Mouse (Mus musculus): Measurements from ENCODE around the gene Six4.
"Not testable (repeated sequence)": the region's sequence is repeated elsewhere in the genome, so short reads cannot be mapped to it uniquely, and the experiment has no call there.

Gene Six4

DNA sequence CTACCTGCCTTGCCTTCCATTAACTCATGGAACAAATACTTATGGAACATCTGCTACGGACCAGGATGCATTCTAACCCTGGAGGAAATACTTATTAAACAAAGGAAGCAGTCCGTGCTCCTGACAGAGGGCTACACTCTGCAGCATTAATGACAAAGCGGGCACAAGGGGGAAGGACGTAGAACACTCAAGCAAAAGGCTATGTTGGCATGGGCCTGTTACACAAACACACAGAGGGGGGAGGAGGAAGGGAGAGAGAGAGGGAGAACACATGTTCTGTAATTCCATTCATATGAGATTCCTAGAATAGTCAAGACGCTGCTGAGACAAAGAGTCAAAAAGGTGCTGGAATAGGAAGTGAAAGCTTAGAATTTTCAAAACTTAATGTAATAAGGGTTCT is 24.8 kb downstream of the Six4 start:
- DNase-seq (ENCODE audit: low read depth, low spot score), result no peak

DNA sequence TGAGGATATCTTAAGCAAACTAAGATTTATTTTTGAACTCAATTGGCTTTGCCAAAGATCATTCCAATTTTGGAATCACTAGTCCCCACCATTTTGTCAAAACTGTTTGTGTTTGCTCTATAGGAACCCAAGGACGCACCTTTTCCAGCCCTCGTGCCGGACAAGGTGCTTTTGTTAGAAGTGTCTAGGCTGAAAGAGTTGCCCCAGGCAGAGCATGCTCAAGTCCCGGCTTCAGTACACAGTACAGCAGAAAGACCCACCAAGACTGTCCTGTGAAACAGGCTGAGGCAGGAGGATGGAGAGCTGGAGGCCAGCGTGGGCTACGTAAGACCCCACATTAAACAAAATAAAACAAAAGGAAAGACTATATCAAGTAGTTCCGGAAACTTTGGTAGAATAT is 26.2 kb downstream of the Six4 start:
- DNase-seq (ENCODE audit: low read depth, low spot score), result no peak

DNA sequence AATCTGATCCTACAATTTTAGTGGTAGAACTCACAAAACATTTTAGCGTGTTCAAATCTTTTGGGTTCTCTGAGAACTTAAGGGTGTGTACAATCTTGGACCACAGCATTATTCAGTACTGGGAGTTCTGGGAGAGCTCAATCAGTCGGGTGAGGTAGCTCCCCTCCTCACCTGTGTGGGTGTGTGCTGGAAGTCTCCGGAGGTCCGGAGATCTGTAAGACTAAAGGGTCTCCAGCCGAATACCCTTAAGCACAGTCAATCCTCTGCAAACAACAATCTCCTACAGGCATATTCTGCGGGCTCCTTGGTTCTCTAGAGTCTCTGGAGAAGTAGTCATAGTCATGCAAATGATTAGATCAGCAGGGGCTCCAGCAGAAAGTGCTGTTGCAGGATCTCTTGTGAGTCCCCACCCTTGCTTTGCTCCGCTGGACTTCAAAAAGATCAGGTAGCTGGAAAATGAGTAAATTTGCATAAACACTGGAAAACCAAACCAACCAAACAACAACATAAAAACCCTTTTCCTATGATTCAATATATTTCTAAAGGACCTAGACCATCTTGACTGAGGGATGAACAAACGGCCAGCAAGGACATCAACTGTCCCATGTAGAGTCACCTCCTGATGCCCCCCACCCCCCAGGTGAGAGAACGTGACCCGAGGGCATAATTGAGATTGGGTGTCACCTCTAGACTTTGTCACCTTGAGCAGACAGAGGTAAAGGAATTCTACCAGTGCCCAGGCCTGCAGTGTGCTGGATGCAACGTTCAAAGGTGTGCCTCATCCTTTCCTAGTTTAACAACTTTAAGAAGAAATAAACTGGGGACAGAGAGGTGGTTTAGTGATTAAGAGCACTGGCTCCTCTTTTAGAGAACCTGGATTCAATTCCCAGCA is 27.3 kb downstream of the Six4 start:
- DNase-seq (ENCODE audit: low read depth, low spot score), result no peak

DNA sequence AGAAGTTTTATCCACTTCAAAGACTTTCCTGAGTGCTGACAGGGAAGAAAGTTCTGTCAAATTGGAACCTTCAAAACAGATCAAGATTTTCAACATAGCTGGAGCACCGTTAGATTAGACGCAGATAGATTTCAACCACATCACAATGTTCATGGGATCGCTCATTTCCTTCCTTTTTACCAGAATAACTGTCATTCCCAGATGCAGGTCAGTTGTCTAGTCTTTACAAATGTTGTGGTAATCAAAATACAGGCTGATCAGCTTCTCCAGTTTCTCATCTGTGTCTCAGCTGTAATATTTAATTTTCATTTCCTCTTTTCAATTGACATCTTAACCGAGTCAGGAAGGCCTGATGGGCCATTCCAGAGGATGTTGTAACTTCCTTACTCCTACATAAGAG is 29.5 kb downstream of the Six4 start:
- no peak for DNase-seq (ENCODE audit: low read depth, low spot score)

DNA sequence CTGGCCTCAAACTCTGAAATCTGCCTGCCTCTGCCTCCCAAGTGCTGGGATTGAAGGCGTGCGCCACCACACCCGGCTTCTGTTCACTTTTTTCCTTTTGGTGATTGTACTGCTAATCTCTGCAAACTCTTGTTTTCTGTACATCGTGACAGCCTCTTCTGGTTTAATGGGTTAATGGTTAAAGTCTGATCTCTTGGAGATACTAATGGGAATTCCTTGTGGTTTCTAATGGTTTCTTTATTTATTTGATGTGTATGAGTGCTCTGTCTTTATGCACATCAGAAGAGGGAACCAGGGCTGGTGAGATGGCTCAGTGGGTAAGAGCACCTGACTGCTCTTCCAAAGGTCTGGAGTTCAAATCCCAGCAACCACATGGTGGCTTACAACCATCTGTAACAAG is 31.4 kb downstream of the Six4 start:
- DNase-seq (ENCODE audit: low read depth, low spot score), result not testable (repeated sequence)

DNA sequence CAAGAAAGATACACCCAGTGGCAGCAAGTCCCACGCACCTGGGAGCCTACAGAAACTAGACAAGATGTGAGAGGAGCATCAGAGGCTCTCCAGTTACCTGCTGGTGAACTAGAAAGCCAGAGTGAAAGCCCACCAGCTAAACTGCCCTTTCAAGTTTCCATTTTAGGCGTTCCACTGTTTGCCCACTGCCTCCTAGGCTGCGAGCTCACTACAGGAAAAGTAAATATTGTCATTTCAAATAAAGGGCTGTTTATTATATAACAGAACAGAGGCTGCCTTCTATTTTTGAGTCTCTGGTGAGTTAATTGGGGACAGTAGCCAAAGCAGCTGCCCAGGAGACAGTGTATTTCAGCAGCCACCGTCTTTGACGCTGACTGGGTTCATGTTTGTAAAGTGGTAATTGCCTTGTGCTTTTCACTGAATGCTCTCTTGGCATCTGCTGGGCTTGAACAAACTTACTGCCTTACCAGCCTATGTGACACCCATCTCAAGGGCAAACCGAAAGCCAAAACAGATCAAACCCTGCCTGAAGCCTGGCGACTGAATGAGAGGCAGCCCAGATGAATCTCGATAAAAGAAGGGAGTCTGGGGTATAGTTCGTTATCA is 52.3 kb downstream of the Six4 start:
- no peak for DNase-seq (ENCODE audit: low read depth, low spot score)

DNA sequence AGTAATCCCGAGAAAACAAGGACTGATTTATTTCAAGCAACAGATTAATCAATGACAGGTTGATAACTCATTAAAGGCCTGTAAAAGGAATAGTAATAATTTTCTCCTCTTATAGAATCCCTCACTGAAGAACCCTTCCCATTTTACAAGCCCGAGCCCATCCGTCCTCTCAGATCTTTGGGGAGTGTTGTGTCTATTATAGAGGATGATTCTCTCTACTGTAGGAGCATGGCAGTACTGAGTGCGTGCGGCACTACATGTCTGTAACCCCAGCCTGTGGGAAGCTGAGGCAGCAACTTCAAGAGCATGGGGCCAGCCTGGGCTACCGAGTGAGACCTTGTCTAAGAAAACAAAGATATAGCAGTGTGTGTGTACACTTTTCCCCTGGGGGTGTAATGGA is 55.8 kb downstream of the Six4 start:
- DNase-seq (ENCODE audit: low read depth, low spot score), result no peak

DNA sequence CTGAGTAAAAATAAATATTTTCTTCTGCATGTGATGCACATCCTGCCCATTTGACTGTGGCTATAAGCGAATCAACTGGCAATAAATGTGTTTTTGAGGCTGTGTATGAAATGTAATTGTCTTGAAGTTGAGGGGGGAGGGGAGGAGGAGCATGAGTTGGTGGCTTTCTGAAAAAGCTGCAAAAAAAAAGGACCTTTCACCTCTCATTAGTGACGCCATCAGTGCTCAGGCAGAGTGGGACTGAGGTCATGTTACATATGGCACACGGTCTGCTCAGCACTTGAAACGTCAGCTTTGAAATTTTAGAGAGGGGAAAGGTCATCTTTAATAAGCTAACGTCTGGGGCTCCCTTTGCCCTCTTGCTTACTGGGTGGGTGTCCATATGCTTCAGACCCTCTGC is 57.8 kb downstream of the Six4 start:
- no peak for DNase-seq (ENCODE audit: low read depth, low spot score)

DNA sequence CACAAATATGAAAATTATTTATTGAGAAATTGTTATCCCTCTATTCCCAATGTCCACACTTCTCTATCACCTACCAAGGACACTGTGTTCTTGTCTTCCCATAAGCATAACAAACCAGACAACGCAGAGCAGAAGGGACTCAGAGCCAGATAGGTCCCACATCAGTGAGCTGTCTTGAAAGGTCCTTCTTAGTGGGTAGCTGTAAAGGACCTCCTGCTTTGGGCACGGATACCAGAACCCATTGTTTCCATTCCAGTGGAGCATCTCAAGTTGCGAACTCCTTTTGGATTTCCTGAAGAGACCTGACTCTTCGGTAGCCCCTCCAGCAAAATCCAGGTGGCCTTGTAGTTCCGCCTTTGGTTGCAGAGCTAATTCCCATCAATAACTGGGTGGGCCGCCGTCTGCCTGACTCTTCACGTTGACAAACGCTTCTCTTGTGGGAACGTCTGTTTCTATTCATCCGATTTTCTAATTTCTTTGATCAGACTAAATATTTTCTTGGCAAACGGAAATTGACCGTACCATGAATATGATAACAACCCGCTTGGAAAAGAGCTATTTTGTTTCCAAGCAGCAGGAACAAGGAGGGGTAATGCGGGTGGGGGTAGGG is 58.6 kb downstream of the Six4 start:
- DNase-seq (ENCODE audit: low read depth, low spot score), result no peak

DNA sequence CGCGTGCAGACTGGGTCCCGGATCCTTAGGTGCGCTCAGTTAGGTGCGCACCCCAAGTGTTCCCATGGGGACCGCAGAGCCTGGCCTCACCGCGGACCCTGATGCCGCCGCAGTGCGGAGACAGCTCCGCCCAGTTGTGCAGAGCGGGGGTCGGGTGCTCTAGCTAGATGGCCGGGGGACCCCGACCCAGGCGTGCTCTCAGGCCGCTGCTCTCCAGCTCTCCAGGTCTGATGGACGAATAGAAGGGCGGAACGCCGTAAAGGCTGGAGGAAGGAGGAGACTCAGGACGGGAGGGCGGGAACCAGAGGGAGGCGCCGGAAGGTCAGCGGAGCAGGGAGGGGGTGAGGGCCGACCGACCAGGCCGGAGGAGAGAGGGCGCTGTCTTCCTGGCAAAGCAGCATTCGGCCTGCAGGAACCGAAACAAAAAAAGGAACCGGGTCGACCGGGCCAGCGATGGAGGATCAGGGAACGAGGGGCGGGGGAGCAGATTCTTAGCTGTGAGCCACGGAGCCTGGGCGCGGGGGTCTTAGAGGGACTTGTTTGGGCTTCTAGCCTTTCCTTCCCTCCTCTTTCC is 59.5 kb downstream of the Six4 start, which contains the start of gene Six1:
TSS of gene Six1 (minus strand) at position 220 of the 574 bp plus-strand sequence.
- no peak for DNase-seq (ENCODE audit: low read depth, low spot score)

DNA sequence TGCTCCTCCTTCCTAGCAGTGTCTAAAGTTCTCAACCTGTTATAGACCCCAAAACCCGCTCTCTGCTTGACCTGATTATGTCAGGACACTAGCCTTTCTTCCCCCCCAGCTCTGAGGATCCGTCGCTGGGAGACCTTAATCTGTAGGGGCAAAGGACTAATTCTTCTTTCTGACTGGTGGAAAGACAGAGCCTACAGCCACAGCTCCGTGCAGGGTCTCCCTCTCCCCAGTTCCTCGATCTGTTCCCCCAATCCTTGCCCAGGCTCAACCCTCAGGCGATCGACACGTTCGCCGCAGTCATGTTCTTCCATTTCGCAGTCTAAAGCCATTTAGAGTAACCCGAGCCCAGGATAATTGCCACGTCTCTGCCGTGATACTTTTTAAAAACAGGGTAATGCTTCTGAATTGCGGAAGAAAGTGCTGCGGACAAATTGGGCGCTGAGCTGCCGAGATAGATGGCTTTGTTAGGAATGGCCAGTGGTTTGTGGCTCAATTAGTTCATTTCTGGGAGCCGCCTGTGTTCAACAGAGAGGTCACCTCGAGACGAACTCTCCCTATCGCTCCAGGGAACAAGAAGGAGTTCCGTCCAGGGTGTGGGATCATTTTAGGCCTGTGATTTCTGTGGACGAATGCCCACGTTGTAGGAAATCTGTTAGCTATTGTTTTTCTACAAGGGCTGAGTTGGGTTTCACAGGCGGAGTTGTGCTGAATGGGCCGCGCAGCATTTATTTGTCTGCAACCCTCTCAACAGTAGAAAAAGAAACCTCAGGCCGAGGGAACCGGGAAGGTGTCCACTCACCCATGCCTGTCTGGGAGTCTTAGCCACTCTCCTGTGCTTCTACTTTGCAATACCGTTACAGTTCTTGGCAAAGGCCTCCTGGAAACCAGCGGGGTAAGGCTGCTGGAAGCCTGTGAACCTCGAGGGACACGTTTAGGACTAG is 60.3 kb downstream of the Six4 start:
- DNase-seq (ENCODE audit: low read depth, low spot score), result no peak

DNA sequence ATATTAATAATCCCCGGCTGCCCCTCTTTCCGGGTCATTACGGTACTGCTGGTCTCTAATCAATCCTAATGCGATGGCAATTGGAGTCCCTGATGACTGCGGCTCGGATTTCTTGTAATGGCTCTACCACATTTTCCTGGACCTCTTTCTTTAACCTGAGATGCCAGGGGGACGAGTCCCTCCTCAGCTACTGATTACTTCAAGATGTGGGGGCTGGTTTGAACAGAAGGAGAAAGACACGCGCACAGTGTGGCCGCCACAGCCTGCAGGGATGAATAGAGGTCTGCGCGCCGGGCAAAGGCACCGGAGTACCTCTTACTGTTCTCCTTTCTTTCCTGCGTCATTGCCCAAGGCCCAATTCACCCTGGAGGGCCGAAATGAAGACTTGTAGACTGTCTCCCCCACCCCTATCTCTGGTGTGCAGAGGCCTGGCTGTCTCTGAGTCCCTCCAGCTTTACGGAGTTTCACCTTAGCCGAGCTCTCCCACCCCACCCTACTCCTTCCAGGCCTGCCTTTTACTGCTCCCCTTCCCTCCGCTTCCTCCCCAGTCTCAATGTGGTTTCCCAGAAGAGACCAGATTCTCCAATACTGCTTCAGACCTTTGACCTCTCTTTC is 61.1 kb downstream of the Six4 start:
- DNase-seq (ENCODE audit: low read depth, low spot score), result no peak

DNA sequence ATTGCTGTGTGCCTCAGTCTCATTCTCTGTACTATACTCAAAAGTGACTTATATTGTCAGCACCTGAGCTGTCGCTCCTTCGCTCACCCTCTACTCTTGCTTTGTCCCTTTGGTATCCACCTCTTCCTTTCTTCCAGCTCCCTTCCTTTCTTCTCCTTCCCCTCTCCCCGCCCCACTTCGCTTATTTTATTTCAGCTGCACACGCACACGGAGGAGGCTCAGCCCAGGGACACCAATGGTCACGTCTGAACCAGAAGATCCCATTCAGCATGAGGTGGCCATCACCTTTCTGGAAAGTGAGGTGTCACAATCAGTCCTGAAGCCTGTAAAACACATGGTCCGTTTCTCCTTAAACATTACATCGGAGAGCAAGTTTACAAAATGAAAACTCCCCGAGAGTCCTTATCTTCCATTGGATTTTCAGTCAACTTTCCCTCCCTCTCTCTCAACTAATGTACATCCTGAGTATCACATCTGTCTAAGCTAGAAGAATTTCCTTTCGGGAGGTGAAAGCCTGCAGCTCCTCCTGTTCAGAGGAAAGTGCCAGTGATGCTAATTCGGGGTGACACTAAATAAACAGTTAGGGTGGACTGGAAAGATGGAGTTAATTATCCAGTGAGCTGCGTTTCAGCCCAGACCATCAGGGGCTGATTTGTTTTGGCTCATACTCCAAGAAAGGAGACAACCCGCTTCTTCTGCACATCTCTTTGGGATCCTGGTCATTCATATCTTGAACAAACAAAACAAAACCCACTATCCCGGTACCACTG is 62.3 kb downstream of the Six4 start:
- no peak for DNase-seq (ENCODE audit: low read depth, low spot score)

DNA sequence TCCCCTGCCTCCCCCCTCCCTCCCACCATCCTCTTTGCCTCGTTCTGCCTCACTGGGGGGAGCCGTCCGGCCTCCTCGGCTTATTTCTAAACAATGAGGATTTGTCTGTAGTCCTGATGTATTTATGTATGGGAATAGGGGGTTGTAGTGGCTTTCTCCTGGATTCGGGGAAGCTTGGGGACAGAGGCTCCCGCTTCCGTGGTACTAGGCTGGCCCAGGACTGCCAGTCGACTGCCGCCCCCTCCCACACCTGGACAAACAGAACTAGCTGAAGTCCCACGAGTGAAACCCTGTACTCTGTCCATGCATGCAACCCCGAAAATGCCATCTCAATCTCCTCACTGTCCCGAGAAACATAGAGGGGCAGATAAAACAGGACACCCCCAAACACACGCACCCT is 63.0 kb downstream of the Six4 start:
- no peak for DNase-seq (ENCODE audit: low read depth, low spot score)

All from brain, embryonic 18.5 days (tissue).